Mouse (Mus musculus): Measurements from ENCODE around the gene Stx19.

Gene Stx19

GRCm38 (mm10) chr16:62852464-62853252 is 38.2 kb downstream of the Stx19 start:
- DNase-seq = no peak

GRCm38 (mm10) chr16:62853611-62854126 is 39.2 kb downstream of the Stx19 start:
- no peak for DNase-seq

- DNase-seq = peak; percentile 81 to 89
These were observed 40.0 kb downstream of the Stx19 start, which contains the start of gene Pros1 for GRCm38 (mm10) chr16:62854191-62855068. Pros1 (plus strand) TSS chr16:62854307.

GRCm38 (mm10) chr16:62855385-62855784 is 40.9 kb downstream of the Stx19 start:
- no peak for DNase-seq

- no peak for DNase-seq
These were observed 41.8 kb downstream of the Stx19 start for GRCm38 (mm10) chr16:62856273-62856672.

GRCm38 (mm10) chr16:62857498-62857897 is 43.0 kb downstream of the Stx19 start:
- no peak for DNase-seq

- peak in 1 of 2 experiments; percentile 11 for DNase-seq
These were observed 43.5 kb downstream of the Stx19 start for GRCm38 (mm10) chr16:62858018-62858417.

GRCm38 (mm10) chr16:62860140-62860539 is 45.7 kb downstream of the Stx19 start:
- no peak for DNase-seq

- no peak for DNase-seq
These were observed 47.0 kb downstream of the Stx19 start for GRCm38 (mm10) chr16:62861455-62861854.

GRCm38 (mm10) chr16:62872688-62873117 is 58.2 kb downstream of the Stx19 start:
- DNase-seq = peak in 1 of 2 experiments; percentile 28

- no peak for DNase-seq
These were observed 58.7 kb downstream of the Stx19 start for GRCm38 (mm10) chr16:62873180-62873579.

All from lung, postnatal 4 days (tissue).